Mouse (Mus musculus) retina, adult 2 months (tissue): ENCODE results near the gene Snupn.
"Not testable (repeated sequence)": the region's sequence is repeated elsewhere in the genome, so short reads cannot be mapped to it uniquely, and the experiment has no call there.

ENCODE experiments used
- DNase-seq: peaks from one replicate; pipeline ENCODE4 v3.0.0-alpha.2; 2012; ENCODE audit warnings: low read depth, low spot score

Gene Snupn

GRCm38 (mm10) chr9:56930556-56930955 lies 20.1 kb upstream of the Snupn start:
- no peak for DNase-seq

- no peak for DNase-seq
These were observed 13.8 kb upstream of the Snupn start for GRCm38 (mm10) chr9:56936861-56937222.

GRCm38 (mm10) chr9:56937223-56938160 lies 13.2 kb upstream of the Snupn start, which contains the start of gene Imp3:
Imp3 (plus strand) TSS chr9:56937475.
- DNase-seq = peak; percentile 87

GRCm38 (mm10) chr9:56938374-56938773 lies 12.3 kb upstream of the Snupn start:
- DNase-seq = no peak

GRCm38 (mm10) chr9:56947481-56947880 lies 3.2 kb upstream of the Snupn start:
- not testable (repeated sequence) for DNase-seq

- DNase-seq = not testable (repeated sequence)
These were observed 2.0 kb upstream of the Snupn start for GRCm38 (mm10) chr9:56948699-56949098.

- no peak for DNase-seq
These were observed 911 bp upstream of the Snupn start for GRCm38 (mm10) chr9:56949767-56950166.

- no peak for DNase-seq
These were observed 2.9 kb downstream of the Snupn start for GRCm38 (mm10) chr9:56953562-56953961.

GRCm38 (mm10) chr9:56956966-56957675 lies 6.4 kb downstream of the Snupn start:
- DNase-seq = no peak

- DNase-seq = no peak
These were observed 8.0 kb downstream of the Snupn start for GRCm38 (mm10) chr9:56958689-56959088.

- DNase-seq = no peak
These were observed 10.9 kb downstream of the Snupn start for GRCm38 (mm10) chr9:56961591-56961990.

GRCm38 (mm10) chr9:56970158-56970557 lies 19.5 kb downstream of the Snupn start:
- DNase-seq = no peak

- DNase-seq = no peak
These were observed 23.4 kb downstream of the Snupn start for GRCm38 (mm10) chr9:56973960-56974524.

GRCm38 (mm10) chr9:56975199-56975598 lies 24.5 kb downstream of the Snupn start:
- DNase-seq = no peak

- no peak for DNase-seq
These were observed 29.5 kb downstream of the Snupn start for GRCm38 (mm10) chr9:56980186-56980585.

- DNase-seq = no peak
These were observed 30.8 kb downstream of the Snupn start for GRCm38 (mm10) chr9:56981502-56981901.

- DNase-seq = peak; percentile 63
These were observed 43.9 kb downstream of the Snupn start, which contains the start of gene Ptpn9 for GRCm38 (mm10) chr9:56994286-56995197. Ptpn9 (plus strand) TSS chr9:56994923.

- no peak for DNase-seq
These were observed 44.7 kb downstream of the Snupn start for GRCm38 (mm10) chr9:56995198-56996027.

GRCm38 (mm10) chr9:56996028-56996346 lies 45.3 kb downstream of the Snupn start:
- no peak for DNase-seq

- DNase-seq = not testable (repeated sequence)
These were observed 46.5 kb downstream of the Snupn start for GRCm38 (mm10) chr9:56997206-56997605.
